Mouse (Mus musculus): ENCODE data around the gene Stambpl1. TPM values are rescaled to one million over a fixed set of nuclear protein-coding genes. Genes with fewer than 3 reads are reported as not detected.

The Stambpl1 gene
- polyA plus RNA-seq, 1 experiment: not detected

DNA sequence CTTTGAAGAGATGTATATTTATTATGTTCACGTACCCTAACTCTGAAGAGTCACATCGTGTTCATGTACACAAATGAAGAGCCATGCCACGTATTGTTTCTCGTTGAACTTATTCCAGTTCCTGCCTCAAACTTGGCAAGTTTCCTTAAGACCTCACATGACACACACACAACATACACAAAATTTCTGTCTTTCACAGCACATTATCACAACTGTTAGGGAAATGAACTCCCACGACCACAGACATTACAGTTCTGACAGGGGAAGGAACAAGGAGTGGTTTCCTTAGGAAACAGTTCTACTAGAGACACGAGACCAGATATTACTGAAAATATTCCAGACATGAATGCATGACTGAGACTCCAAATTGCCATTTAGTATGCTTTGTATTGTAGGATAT lies 91.6 kb downstream of the Stambpl1 start:
- H3K27ac ChIP-seq (ENCODE audit: insufficient read depth, low read depth, low read length): no peak overlapping the region
- no peak overlapping the region for H3K4me3 ChIP-seq (ENCODE audit: insufficient read depth, low read depth, low read length)
- TF ChIP-seq CTCF (IDR thresholded peaks at IDR 0.05; ENCODE audit: insufficient read depth, low read depth, low read length) (no peak), POLR2A (IDR thresholded peaks at IDR 0.05; ENCODE audit: insufficient read depth, low read depth, low read length) (no peak)
- no peaks in the 10 kb centered on the region for H3K4me1 ChIP-seq (ENCODE audit: control insufficient read depth, insufficient read depth, low read length)
- WGBS: 82% methylated on average over 6 of the region's 6 CpGs

DNA sequence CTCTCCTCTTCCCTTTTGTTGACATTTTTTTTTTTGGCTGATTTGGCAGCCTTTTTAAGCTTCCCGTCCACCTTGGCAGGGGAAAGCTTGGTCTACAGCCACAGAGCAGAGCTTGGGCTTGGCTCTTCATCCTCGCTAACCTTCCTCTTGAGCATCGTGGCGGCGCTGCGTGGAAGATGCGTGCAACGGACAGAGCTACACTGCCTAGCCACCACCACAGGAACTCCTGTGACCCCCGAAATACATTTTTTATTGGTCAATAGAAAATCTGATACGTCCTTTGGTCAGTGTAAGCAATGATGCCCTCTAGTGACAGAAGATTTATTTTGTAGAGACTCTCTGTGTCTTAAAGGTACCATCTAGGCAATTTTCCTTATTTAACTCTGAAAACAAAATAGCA lies 92.4 kb downstream of the Stambpl1 start:
- TF ChIP-seq CTCF (IDR thresholded peaks at IDR 0.05; ENCODE audit: insufficient read depth, low read depth, low read length) (no peak), POLR2A (IDR thresholded peaks at IDR 0.05; ENCODE audit: insufficient read depth, low read depth, low read length) (no peak)
- H3K4me3 ChIP-seq (ENCODE audit: insufficient read depth, low read depth, low read length): peak overlapping the region; percentile 9; the same call in 1 of the 2 replicates
- no peak overlapping the region for H3K27ac ChIP-seq (ENCODE audit: insufficient read depth, low read depth, low read length)
- no peaks in the 10 kb centered on the region for H3K4me1 ChIP-seq (ENCODE audit: control insufficient read depth, insufficient read depth, low read length)
- 47% methylated on average over 10 of the region's 10 CpGs for WGBS

DNA sequence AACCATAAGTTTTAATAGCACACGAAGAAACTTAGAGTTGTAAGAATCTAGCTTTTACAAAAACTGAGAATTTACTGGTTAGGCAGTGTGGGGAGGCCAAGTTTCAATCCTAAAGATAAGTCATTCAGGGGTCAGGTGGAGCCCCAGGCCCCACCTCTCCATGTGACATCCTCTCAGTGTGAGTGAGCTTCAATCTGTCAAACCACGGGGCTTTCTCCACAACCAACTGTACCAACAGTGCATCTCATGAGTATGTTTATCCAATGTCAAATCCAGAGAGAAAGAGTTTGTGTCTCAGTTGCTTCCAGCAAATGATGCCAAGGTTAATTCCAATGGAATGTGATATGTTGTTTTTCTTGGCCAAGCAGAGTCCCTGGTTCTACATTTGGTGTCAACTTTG lies 92.8 kb downstream of the Stambpl1 start:
- TF ChIP-seq POLR2A (IDR thresholded peaks at IDR 0.05; ENCODE audit: insufficient read depth, low read depth, low read length) (no peak), CTCF (IDR thresholded peaks at IDR 0.05; ENCODE audit: insufficient read depth, low read depth, low read length) (no peak)
- Histone ChIP-seq H3K27ac (ENCODE audit: insufficient read depth, low read depth, low read length) (no peak overlapping the region), H3K4me1 (ENCODE audit: control insufficient read depth, insufficient read depth, low read length) (no peaks in the 10 kb centered on the region), H3K4me3 (ENCODE audit: insufficient read depth, low read depth, low read length) (no peak overlapping the region)
- 61% methylated on average over 2 of the region's 2 CpGs for WGBS

DNA sequence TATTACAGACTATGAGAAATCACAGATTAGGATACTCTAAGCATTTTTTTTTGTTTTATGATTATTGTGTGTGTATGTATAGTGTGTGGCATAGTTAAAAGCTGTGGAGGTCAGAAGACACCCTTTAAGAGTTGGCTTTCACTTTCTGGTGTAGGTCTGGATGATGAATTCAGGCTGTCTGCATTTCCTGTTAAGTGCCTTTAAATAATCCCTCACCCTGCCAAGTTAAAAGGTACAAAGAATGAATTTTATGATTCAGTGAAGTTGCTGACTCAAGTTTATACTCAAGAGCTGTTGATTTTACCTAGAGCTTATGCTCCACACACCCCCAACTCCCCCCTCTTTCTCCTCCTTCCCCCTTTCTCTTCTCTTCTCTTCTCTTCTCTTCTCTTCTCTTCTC lies 95.2 kb downstream of the Stambpl1 start:
- TF ChIP-seq POLR2A (IDR thresholded peaks at IDR 0.05; ENCODE audit: insufficient read depth, low read depth, low read length) (no peak), CTCF (IDR thresholded peaks at IDR 0.05; ENCODE audit: insufficient read depth, low read depth, low read length) (no peak)
- H3K4me3 ChIP-seq (ENCODE audit: insufficient read depth, low read depth, low read length): no peak overlapping the region
- H3K27ac ChIP-seq (ENCODE audit: insufficient read depth, low read depth, low read length): no peak overlapping the region
- peaks cover 6% of the 10 kb centered on the region; the same call in 1 of the 2 replicates for H3K4me1 ChIP-seq (ENCODE audit: control insufficient read depth, insufficient read depth, low read length)

DNA sequence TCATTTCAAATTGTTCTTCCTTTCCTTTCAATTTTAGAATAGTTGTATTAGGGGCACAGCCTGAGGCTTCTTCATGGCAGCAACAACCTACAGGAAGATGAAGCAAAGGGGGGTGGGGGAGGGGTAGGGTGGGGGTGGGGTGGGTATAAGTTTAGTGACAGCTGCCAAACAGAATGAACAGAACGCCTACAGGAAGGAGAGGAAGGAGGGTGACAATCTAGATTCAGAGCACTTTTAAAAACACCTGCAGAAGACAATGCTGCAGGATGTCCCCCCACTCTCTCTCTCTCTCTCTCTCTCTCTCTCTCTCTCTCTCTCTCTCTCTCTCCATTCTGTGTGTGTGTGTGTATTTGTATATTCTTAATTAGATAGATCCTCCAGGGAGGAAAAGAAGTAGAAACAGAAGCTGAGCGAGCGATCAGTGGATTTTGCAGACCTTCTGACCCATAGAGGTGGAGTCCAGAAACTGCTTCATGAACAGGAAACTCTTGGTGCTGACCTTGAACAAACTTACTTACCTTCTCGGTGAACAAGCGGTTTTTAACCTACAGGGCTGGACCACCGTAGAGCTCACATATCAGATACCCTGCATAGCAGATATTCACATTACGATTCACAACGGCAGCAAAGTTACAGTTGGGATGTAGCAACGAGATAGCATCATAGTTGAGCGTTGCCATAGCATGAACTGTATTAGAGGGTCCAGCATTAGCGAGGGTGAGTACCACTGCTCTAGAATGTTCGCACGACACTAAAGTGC lies 95.8 kb downstream of the Stambpl1 start:
- no peak for TF ChIP-seq POLR2A (IDR thresholded peaks at IDR 0.05; ENCODE audit: insufficient read depth, low read depth, low read length)
- TF ChIP-seq CTCF (IDR thresholded peaks at IDR 0.05; ENCODE audit: insufficient read depth, low read depth, low read length): no peak
- Histone ChIP-seq H3K4me1 (ENCODE audit: control insufficient read depth, insufficient read depth, low read length) (peaks cover 6% of the 10 kb centered on the region; the same call in 1 of the 2 replicates), H3K4me3 (ENCODE audit: insufficient read depth, low read depth, low read length) (no peak overlapping the region), H3K27ac (ENCODE audit: insufficient read depth, low read depth, low read length) (no peak overlapping the region)
- WGBS: 86% methylated on average over 13 of the region's 13 CpGs

DNA sequence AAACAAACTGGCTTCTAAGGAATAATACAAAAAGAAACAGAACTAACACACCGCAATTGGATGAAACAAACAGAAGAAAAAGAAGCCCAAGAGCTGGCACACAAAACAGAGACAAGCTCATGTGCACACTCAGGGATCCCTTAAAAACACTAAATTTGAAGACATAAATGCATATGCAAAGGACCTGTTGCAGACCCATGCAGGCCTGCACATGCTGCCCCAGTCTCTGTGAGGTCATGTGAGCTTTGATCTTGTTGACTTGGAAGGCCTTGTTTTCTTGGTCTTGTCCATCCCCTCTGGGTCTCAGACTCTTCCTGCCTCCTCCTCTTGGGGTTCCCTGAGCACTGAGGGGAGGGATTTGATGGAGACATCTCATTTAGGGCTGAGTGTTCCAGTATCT lies 96.7 kb downstream of the Stambpl1 start:
- H3K27ac ChIP-seq (ENCODE audit: insufficient read depth, low read depth, low read length): no peak overlapping the region
- TF ChIP-seq POLR2A (IDR thresholded peaks at IDR 0.05; ENCODE audit: insufficient read depth, low read depth, low read length): no peak
- no peak for TF ChIP-seq CTCF (IDR thresholded peaks at IDR 0.05; ENCODE audit: insufficient read depth, low read depth, low read length)
- H3K4me1 ChIP-seq (ENCODE audit: control insufficient read depth, insufficient read depth, low read length): peaks cover 6% of the 10 kb centered on the region; the same call in 1 of the 2 replicates
- H3K4me3 ChIP-seq (ENCODE audit: insufficient read depth, low read depth, low read length): no peak overlapping the region
- WGBS: 96% methylated on average over 1 of the region's 1 CpGs

Other genes starting within 250 kb of the Stambpl1 start
- not detected in 2 replicates for gene Lipf, start 231.0 kb upstream of the Stambpl1 start, polyA plus RNA-seq (2012; ENCODE audit: insufficient read depth, insufficient read length, low replicate concordance, missing spikeins)
- not detected in 2 replicates for gene Lipk, start 183.9 kb upstream of the Stambpl1 start, polyA plus RNA-seq (2012; ENCODE audit: insufficient read depth, insufficient read length, low replicate concordance, missing spikeins)
- not detected in 2 replicates for gene Lipn, start 124.9 kb upstream of the Stambpl1 start, polyA plus RNA-seq (2012; ENCODE audit: insufficient read depth, insufficient read length, low replicate concordance, missing spikeins)
- not detected in 2 replicates for gene Lipm, start 91.3 kb upstream of the Stambpl1 start, polyA plus RNA-seq (2012; ENCODE audit: insufficient read depth, insufficient read length, low replicate concordance, missing spikeins)
- not detected in 2 replicates for gene Ankrd22, start 26.2 kb upstream of the Stambpl1 start, polyA plus RNA-seq (2012; ENCODE audit: insufficient read depth, insufficient read length, low replicate concordance, missing spikeins)
- gene Acta2, start 63.4 kb downstream of the Stambpl1 start, polyA plus RNA-seq (2012; ENCODE audit: insufficient read depth, insufficient read length, low replicate concordance, missing spikeins): not detected in 2 replicates
- gene Fas, start 98.4 kb downstream of the Stambpl1 start, polyA plus RNA-seq (2012; ENCODE audit: insufficient read depth, insufficient read length, low replicate concordance, missing spikeins): not detected in 2 replicates